Mouse (Mus musculus): ENCODE results near the gene Slc4a1. TPM values are rescaled to one million over a fixed set of nuclear protein-coding genes. Genes with fewer than 3 reads are reported as not detected.

The Slc4a1 gene
- total and polyA plus RNA-seq, 2 experiments from 2014 or later = 0.48 to 0.84 TPM

- Histone ChIP-seq H3K4me3 (ENCODE audit: low read length) (no peak overlapping the region), H3K36me3 (ENCODE audit: insufficient read depth, low read length) (peaks cover 27% of the 10 kb centered on the region), H3K27me3 (ENCODE audit: insufficient read depth, low read length) (no peaks in the 10 kb centered on the region), H3K4me2 (ENCODE audit: low read depth, low read length) (no peak overlapping the region), H3K4me1 (ENCODE audit: insufficient read depth, low read length) (0 out of 2 replicates have a peak, but pooled peaks cover 7% of the 10 kb centered on the region), H3K27ac (no peak overlapping the region), H3K9me3 (ENCODE audit: low read length) (no peaks in the 10 kb centered on the region), H3K9ac (replicated peaks; ENCODE audit: low read length) (no peak overlapping the region)
- 91% methylated on average over 12 of the region's 12 CpGs for WGBS
- DNase-seq (ENCODE audit: low spot score) = no peak
- no peak for TF ChIP-seq CTCF (IDR thresholded peaks at IDR 0.05; ENCODE audit: low read depth)
- ATAC-seq = no peak
Observed at GRCm38 (mm10) chr11:102314321-102314720, 51.7 kb downstream of the Slc4a1 start.

- H3K9me3 ChIP-seq (ENCODE audit: low read length) = no peaks in the 10 kb centered on the region
- no peak overlapping the region for H3K4me3 ChIP-seq (ENCODE audit: low read length)
- peaks cover 32% of the 10 kb centered on the region for H3K36me3 ChIP-seq (ENCODE audit: insufficient read depth, low read length)
- H3K27ac ChIP-seq = no peak overlapping the region
- H3K27me3 ChIP-seq (ENCODE audit: insufficient read depth, low read length) = no peaks in the 10 kb centered on the region
- DNase-seq (ENCODE audit: low spot score) (no peak), ATAC-seq (no peak)
- H3K4me1 ChIP-seq (ENCODE audit: insufficient read depth, low read length) = 0 out of 2 replicates have a peak, but pooled peaks cover 7% of the 10 kb centered on the region
- TF ChIP-seq CTCF (IDR thresholded peaks at IDR 0.05; ENCODE audit: low read depth) = no peak
- no peak overlapping the region for H3K4me2 ChIP-seq (ENCODE audit: low read depth, low read length)
- 82% methylated on average over 6 of the region's 6 CpGs for WGBS
- no peak overlapping the region for H3K9ac ChIP-seq (replicated peaks; ENCODE audit: low read length)
Observed at GRCm38 (mm10) chr11:102312586-102312985, 53.4 kb downstream of the Slc4a1 start.

GRCm38 (mm10) chr11:102311966-102312365, 54.0 kb downstream of the Slc4a1 start:
- peaks cover 38% of the 10 kb centered on the region for H3K36me3 ChIP-seq (ENCODE audit: insufficient read depth, low read length)

GRCm38 (mm10) chr11:102310768-102311695, 55.0 kb downstream of the Slc4a1 start:
- Histone ChIP-seq H3K4me2 (ENCODE audit: low read depth, low read length) (no peak overlapping the region), H3K4me3 (ENCODE audit: low read length) (no peak overlapping the region), H3K27ac (no peak overlapping the region), H3K9ac (replicated peaks; ENCODE audit: low read length) (no peak overlapping the region), H3K9me3 (ENCODE audit: low read length) (no peaks in the 10 kb centered on the region), H3K36me3 (ENCODE audit: insufficient read depth, low read length) (peaks cover 47% of the 10 kb centered on the region), H3K27me3 (ENCODE audit: insufficient read depth, low read length) (no peaks in the 10 kb centered on the region), H3K4me1 (ENCODE audit: insufficient read depth, low read length) (0 out of 2 replicates have a peak, but pooled peaks cover 3% of the 10 kb centered on the region)
- no peak for ATAC-seq
- WGBS = 54% methylated on average over 34 of the region's 38 CpGs
- DNase-seq (ENCODE audit: low spot score) = no peak
- no peak for TF ChIP-seq CTCF (IDR thresholded peaks at IDR 0.05; ENCODE audit: low read depth)

More at GRCm38 (mm10) chr11:102311966-102312365, 54.0 kb downstream of the Slc4a1 start:
- ATAC-seq (no peak), DNase-seq (ENCODE audit: low spot score) (no peak)
- no peak overlapping the region for H3K27ac ChIP-seq
- no peaks in the 10 kb centered on the region for H3K27me3 ChIP-seq (ENCODE audit: insufficient read depth, low read length)
- no peaks in the 10 kb centered on the region for H3K9me3 ChIP-seq (ENCODE audit: low read length)
- no peak overlapping the region for H3K4me3 ChIP-seq (ENCODE audit: low read length)
- H3K9ac ChIP-seq (replicated peaks; ENCODE audit: low read length) = no peak overlapping the region
- no peak for TF ChIP-seq CTCF (IDR thresholded peaks at IDR 0.05; ENCODE audit: low read depth)
- no peak overlapping the region for H3K4me2 ChIP-seq (ENCODE audit: low read depth, low read length)
- WGBS = 83% methylated on average over 4 of the region's 4 CpGs
- H3K4me1 ChIP-seq (ENCODE audit: insufficient read depth, low read length) = 0 out of 2 replicates have a peak, but pooled peaks cover 7% of the 10 kb centered on the region

- Histone ChIP-seq H3K36me3 (ENCODE audit: insufficient read depth, low read length) (peaks cover 49% of the 10 kb centered on the region), H3K9me3 (ENCODE audit: low read length) (no peaks in the 10 kb centered on the region), H3K4me3 (ENCODE audit: low read length) (no peak overlapping the region), H3K4me2 (ENCODE audit: low read depth, low read length) (no peak overlapping the region), H3K27me3 (ENCODE audit: insufficient read depth, low read length) (no peaks in the 10 kb centered on the region), H3K9ac (replicated peaks; ENCODE audit: low read length) (no peak overlapping the region), H3K27ac (peak overlapping the region; percentile 16; the same call in 1 of the 2 replicates), H3K4me1 (ENCODE audit: insufficient read depth, low read length) (no peaks in the 10 kb centered on the region)
- ATAC-seq (peak; percentile 2; the same call in 1 of the 2 replicates), DNase-seq (ENCODE audit: low spot score) (no peak)
- TF ChIP-seq CTCF (IDR thresholded peaks at IDR 0.05; ENCODE audit: low read depth) = no peak
- 92% methylated on average over 22 of the region's 22 CpGs for WGBS
Observed at GRCm38 (mm10) chr11:102309821-102310617, 56.0 kb downstream of the Slc4a1 start.

GRCm38 (mm10) chr11:102308979-102309378, 57.0 kb downstream of the Slc4a1 start:
- WGBS = 2% methylated on average over 27 of the region's 27 CpGs
- Histone ChIP-seq H3K9ac (replicated peaks; ENCODE audit: low read length) (0 out of 2 replicates have a peak overlapping the region, but pooled peaks have one; percentile 19), H3K4me1 (ENCODE audit: insufficient read depth, low read length) (no peaks in the 10 kb centered on the region), H3K27me3 (ENCODE audit: insufficient read depth, low read length) (no peaks in the 10 kb centered on the region), H3K36me3 (ENCODE audit: insufficient read depth, low read length) (peaks cover 42% of the 10 kb centered on the region), H3K9me3 (ENCODE audit: low read length) (no peaks in the 10 kb centered on the region), H3K27ac (peak overlapping the region; percentile 16; the same call in 1 of the 2 replicates), H3K4me3 (ENCODE audit: low read length) (peak overlapping the region; percentile 3; the same call in 1 of the 2 replicates), H3K4me2 (ENCODE audit: low read depth, low read length) (peak overlapping the region; percentile 52)
- DNase-seq (ENCODE audit: low spot score) (peak; percentile 97), ATAC-seq (peak; percentile 92)
- TF ChIP-seq CTCF (IDR thresholded peaks at IDR 0.05; ENCODE audit: low read depth) = peak; percentile 98

Measured in hindbrain, postnatal 0 days (tissue).